Mouse (Mus musculus): ENCODE measurements around the gene Cers6.

Cers6 gene

DNA sequence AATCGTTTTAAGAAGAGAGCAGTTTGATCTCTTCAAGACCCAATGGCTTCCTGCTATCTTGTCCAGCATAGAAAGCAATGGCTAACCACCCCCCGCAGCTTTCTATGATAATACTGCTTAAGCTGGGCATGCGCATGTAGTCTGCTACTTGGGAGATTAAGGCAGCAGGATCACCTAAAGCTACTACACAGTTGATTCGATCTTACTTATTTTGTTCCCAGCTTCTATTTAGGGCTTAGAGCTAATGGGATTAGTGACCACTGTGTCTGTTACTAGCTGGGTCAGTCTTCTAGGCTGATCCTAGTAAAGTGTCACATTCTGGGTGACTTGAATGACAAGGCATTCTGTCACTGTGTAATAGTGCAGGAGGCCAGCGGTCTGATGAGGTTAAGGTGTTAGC, 289.6 kb downstream of the Cers6 start:
- no peak for DNase-seq (ENCODE audit: low read depth, low spot score)

DNA sequence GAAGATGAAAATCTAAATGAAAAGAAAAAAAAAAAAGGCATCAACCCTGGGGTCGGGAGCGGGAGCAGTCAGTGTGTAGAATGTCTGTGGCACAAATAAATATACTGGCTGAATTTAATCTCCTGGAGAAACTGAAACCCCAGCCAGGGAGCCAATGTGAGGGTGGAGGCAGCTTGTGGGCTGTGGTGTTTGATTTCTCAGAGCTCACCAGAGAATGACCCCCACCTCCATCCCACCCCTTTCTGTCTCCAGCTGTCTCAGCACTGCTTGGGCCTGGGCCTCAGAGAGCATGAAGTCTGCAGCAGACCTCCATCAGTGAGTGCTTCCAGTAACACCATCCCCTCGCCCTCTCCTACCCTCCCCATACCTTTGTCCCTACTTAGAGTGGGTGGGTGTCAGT, 294.6 kb downstream of the Cers6 start:
- DNase-seq (ENCODE audit: low read depth, low spot score) = no peak

DNA sequence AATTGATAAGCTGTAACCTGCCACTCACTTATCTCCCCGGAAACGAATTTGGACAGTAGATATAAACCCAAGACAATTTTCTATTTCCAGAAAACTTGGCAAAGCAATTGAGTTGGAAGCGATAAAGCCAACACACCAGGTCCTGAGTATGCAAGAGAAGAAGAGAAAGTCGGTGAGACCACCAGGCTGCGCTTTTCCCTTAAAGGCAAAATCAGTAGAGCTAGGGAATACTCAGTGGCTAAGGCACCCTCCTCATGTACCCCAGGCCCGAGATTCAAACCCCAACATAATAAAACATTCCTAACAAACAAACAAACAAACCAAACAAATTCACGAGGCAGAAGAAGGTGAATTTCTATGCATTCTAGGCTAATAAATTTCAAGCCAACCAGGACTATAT, 295.0 kb downstream of the Cers6 start:
- DNase-seq (ENCODE audit: low read depth, low spot score) = no peak

DNA sequence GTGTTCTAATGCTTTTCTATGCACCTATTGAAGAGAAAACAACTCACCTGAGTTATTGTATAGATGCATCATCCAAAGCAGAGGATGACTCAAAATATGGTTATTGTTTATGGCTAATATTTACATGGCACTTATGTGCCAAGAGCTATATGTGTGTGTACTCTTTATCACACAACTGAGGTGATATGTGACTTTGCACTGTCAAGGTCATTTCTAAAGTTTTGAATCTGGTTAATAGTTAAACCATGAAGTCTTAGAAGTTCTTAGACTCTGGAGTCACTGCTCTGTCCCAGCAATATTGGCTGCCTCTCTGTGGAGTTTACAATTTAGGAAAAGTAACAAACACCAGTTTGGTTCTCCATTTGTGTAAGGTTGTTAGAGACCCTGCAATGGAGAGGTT, 297.7 kb downstream of the Cers6 start:
- DNase-seq (ENCODE audit: low read depth, low spot score) = no peak
